Mouse (Mus musculus) cerebellum, postnatal 25 days (tissue): ENCODE measurements around the gene Tyw3.

Experiments
- DNase-seq, 2 experiments: peaks; one replicate each; pipeline ENCODE4 v3.0.0; 2021; ENCODE audit warnings: mixed read lengths in 2 of 2

The Tyw3 gene

GRCm38 (mm10) chr3:154551035-154551411 lies 45.9 kb downstream of the Tyw3 start:
- no peak for DNase-seq

- no peak for DNase-seq
Observed at GRCm38 (mm10) chr3:154550326-154551034, 46.4 kb downstream of the Tyw3 start.

- no peak for DNase-seq
Observed at GRCm38 (mm10) chr3:154548868-154549301, 48.0 kb downstream of the Tyw3 start.

- no peak for DNase-seq
Observed at GRCm38 (mm10) chr3:154547549-154548426, 49.1 kb downstream of the Tyw3 start.

- no peak for DNase-seq
Observed at GRCm38 (mm10) chr3:154546234-154546633, 50.7 kb downstream of the Tyw3 start.

GRCm38 (mm10) chr3:154540086-154540911 lies 56.6 kb downstream of the Tyw3 start:
- no peak for DNase-seq

GRCm38 (mm10) chr3:154536134-154536533 lies 60.8 kb downstream of the Tyw3 start:
- no peak for DNase-seq

GRCm38 (mm10) chr3:154533246-154533645 lies 63.7 kb downstream of the Tyw3 start:
- no peak for DNase-seq

GRCm38 (mm10) chr3:154528973-154529372 lies 67.9 kb downstream of the Tyw3 start:
- DNase-seq: no peak

- DNase-seq: peak in 1 of 2 experiments; percentile 3
Observed at GRCm38 (mm10) chr3:154526610-154527009, 70.3 kb downstream of the Tyw3 start.
